Mouse (Mus musculus): ENCODE measurements around the gene Psmb5. TPM values are rescaled to one million over a fixed set of nuclear protein-coding genes. Genes with fewer than 3 reads are reported as not detected.

Gene Psmb5
- total and polyA plus RNA-seq, 3 experiments = 299 to 416 (median 411) TPM

Other genes starting within 250 kb of the Psmb5 start
- gene Slc7a7, start 200.2 kb downstream of the Psmb5 start, total RNA-seq (2012; rRNA removed) = 43.3 and 50.4 TPM in 2 replicates
- 23.8 and 27.8 TPM in 2 replicates for gene Slc7a7, start 200.2 kb downstream of the Psmb5 start, total RNA-seq (2014; rRNA removed)
- 40.0 and 45.4 TPM in 2 replicates for gene Slc7a7, start 200.2 kb downstream of the Psmb5 start, polyA plus RNA-seq (2012; ENCODE audit: insufficient read length, low read depth)
- gene Mrpl52, start 191.1 kb downstream of the Psmb5 start, total RNA-seq (2012; rRNA removed) = 309 and 328 TPM in 2 replicates
- gene Mrpl52, start 191.1 kb downstream of the Psmb5 start, total RNA-seq (2014; rRNA removed) = 87.9 and 97.1 TPM in 2 replicates
- gene Mrpl52, start 191.1 kb downstream of the Psmb5 start, polyA plus RNA-seq (2012; ENCODE audit: insufficient read length, low read depth) = 230 and 281 TPM in 2 replicates
- gene Mmp14, start 186.4 kb downstream of the Psmb5 start, total RNA-seq (2012; rRNA removed) = 0.08 and 0.17 TPM in 2 replicates
- 0.08 and 0.11 TPM in 2 replicates for gene Mmp14, start 186.4 kb downstream of the Psmb5 start, total RNA-seq (2014; rRNA removed)
- gene Mmp14, start 186.4 kb downstream of the Psmb5 start, polyA plus RNA-seq (2012; ENCODE audit: insufficient read length, low read depth) = 0.10 TPM in 1 of 2 replicates, not detected in the other
- gene Lrp10, start 153.9 kb downstream of the Psmb5 start, total RNA-seq (2012; rRNA removed) = 51.4 and 60.0 TPM in 2 replicates
- gene Lrp10, start 153.9 kb downstream of the Psmb5 start, total RNA-seq (2014; rRNA removed) = 27.9 and 28.7 TPM in 2 replicates
- 64.1 and 79.8 TPM in 2 replicates for gene Lrp10, start 153.9 kb downstream of the Psmb5 start, polyA plus RNA-seq (2012; ENCODE audit: insufficient read length, low read depth)
- gene Rem2, start 141.9 kb downstream of the Psmb5 start, total RNA-seq (2012; rRNA removed) = 0.08 and 0.29 TPM in 2 replicates
- gene Rem2, start 141.9 kb downstream of the Psmb5 start, total RNA-seq (2014; rRNA removed) = not detected in 2 replicates
- 0.18 TPM in 1 of 2 replicates, not detected in the other for gene Rem2, start 141.9 kb downstream of the Psmb5 start, polyA plus RNA-seq (2012; ENCODE audit: insufficient read length, low read depth)
- gene Prmt5, start 100.5 kb downstream of the Psmb5 start, total RNA-seq (2012; rRNA removed) = 157 and 159 TPM in 2 replicates
- 106 and 110 TPM in 2 replicates for gene Prmt5, start 100.5 kb downstream of the Psmb5 start, total RNA-seq (2014; rRNA removed)
- gene Prmt5, start 100.5 kb downstream of the Psmb5 start, polyA plus RNA-seq (2012; ENCODE audit: insufficient read length, low read depth) = 185 and 206 TPM in 2 replicates
- 65.5 and 71.8 TPM in 2 replicates for gene Haus4, start 63.4 kb downstream of the Psmb5 start, total RNA-seq (2012; rRNA removed)
- 88.6 and 94.3 TPM in 2 replicates for gene Haus4, start 63.4 kb downstream of the Psmb5 start, total RNA-seq (2014; rRNA removed)
- 109 and 116 TPM in 2 replicates for gene Haus4, start 63.4 kb downstream of the Psmb5 start, polyA plus RNA-seq (2012; ENCODE audit: insufficient read length, low read depth)
- 0.13 TPM in 1 of 2 replicates, not detected in the other for gene Ajuba, start 40.5 kb downstream of the Psmb5 start, total RNA-seq (2012; rRNA removed)
- gene Ajuba, start 40.5 kb downstream of the Psmb5 start, total RNA-seq (2014; rRNA removed) = 0.09 TPM in 1 of 2 replicates, not detected in the other
- gene Ajuba, start 40.5 kb downstream of the Psmb5 start, polyA plus RNA-seq (2012; ENCODE audit: insufficient read length, low read depth) = 0.18 and 0.34 TPM in 2 replicates
- 2.9 and 3.6 TPM in 2 replicates for gene 4931414P19Rik, start 12.0 kb downstream of the Psmb5 start, total RNA-seq (2012; rRNA removed)
- gene 4931414P19Rik, start 12.0 kb downstream of the Psmb5 start, total RNA-seq (2014; rRNA removed) = 1.5 TPM in 2 replicates
- gene 4931414P19Rik, start 12.0 kb downstream of the Psmb5 start, polyA plus RNA-seq (2012; ENCODE audit: insufficient read length, low read depth) = 2.7 and 3.8 TPM in 2 replicates
- gene Psmb11, start 3.4 kb upstream of the Psmb5 start, total RNA-seq (2012; rRNA removed) = not detected in 2 replicates
- gene Psmb11, start 3.4 kb upstream of the Psmb5 start, total RNA-seq (2014; rRNA removed) = not detected in 2 replicates
- gene Psmb11, start 3.4 kb upstream of the Psmb5 start, polyA plus RNA-seq (2012; ENCODE audit: insufficient read length, low read depth) = not detected in 2 replicates
- not detected in 2 replicates for gene Gm17606, start 22.9 kb upstream of the Psmb5 start, total RNA-seq (2012; rRNA removed)
- not detected in 2 replicates for gene Gm17606, start 22.9 kb upstream of the Psmb5 start, total RNA-seq (2014; rRNA removed)
- 1.9 and 2.5 TPM in 2 replicates for gene Gm17606, start 22.9 kb upstream of the Psmb5 start, polyA plus RNA-seq (2012; ENCODE audit: insufficient read length, low read depth)
- gene Cdh24, start 23.3 kb upstream of the Psmb5 start, total RNA-seq (2012; rRNA removed) = 1.5 and 1.6 TPM in 2 replicates
- 1.0 and 1.2 TPM in 2 replicates for gene Cdh24, start 23.3 kb upstream of the Psmb5 start, total RNA-seq (2014; rRNA removed)
- 4.9 and 5.4 TPM in 2 replicates for gene Cdh24, start 23.3 kb upstream of the Psmb5 start, polyA plus RNA-seq (2012; ENCODE audit: insufficient read length, low read depth)
- gene 1700123O20Rik, start 68.2 kb upstream of the Psmb5 start, total RNA-seq (2012; rRNA removed) = 33.1 and 37.4 TPM in 2 replicates
- gene 1700123O20Rik, start 68.2 kb upstream of the Psmb5 start, total RNA-seq (2014; rRNA removed) = 56.0 and 59.1 TPM in 2 replicates
- 60.7 and 63.3 TPM in 2 replicates for gene 1700123O20Rik, start 68.2 kb upstream of the Psmb5 start, polyA plus RNA-seq (2012; ENCODE audit: insufficient read length, low read depth)
- gene Acin1, start 68.9 kb upstream of the Psmb5 start, total RNA-seq (2012; rRNA removed) = 118 and 148 TPM in 2 replicates
- 74.0 and 85.6 TPM in 2 replicates for gene Acin1, start 68.9 kb upstream of the Psmb5 start, total RNA-seq (2014; rRNA removed)
- gene Acin1, start 68.9 kb upstream of the Psmb5 start, polyA plus RNA-seq (2012; ENCODE audit: insufficient read length, low read depth) = 324 and 364 TPM in 2 replicates
- gene Gm29776, start 80.8 kb upstream of the Psmb5 start, total RNA-seq (2012; rRNA removed) = not detected in 2 replicates
- not detected in 2 replicates for gene Gm29776, start 80.8 kb upstream of the Psmb5 start, total RNA-seq (2014; rRNA removed)
- gene Gm29776, start 80.8 kb upstream of the Psmb5 start, polyA plus RNA-seq (2012; ENCODE audit: insufficient read length, low read depth) = not detected in 2 replicates
- 0.34 TPM in 1 of 2 replicates, not detected in the other for gene Cebpe, start 94.2 kb upstream of the Psmb5 start, total RNA-seq (2012; rRNA removed)
- gene Cebpe, start 94.2 kb upstream of the Psmb5 start, total RNA-seq (2014; rRNA removed) = not detected in 2 replicates
- 0.46 TPM in 1 of 2 replicates, not detected in the other for gene Cebpe, start 94.2 kb upstream of the Psmb5 start, polyA plus RNA-seq (2012; ENCODE audit: insufficient read length, low read depth)
- gene Slc7a8, start 163.9 kb upstream of the Psmb5 start, total RNA-seq (2012; rRNA removed) = 0.08 and 0.13 TPM in 2 replicates
- gene Slc7a8, start 163.9 kb upstream of the Psmb5 start, total RNA-seq (2014; rRNA removed) = not detected in 2 replicates
- gene Slc7a8, start 163.9 kb upstream of the Psmb5 start, polyA plus RNA-seq (2012; ENCODE audit: insufficient read length, low read depth) = 0.16 and 0.17 TPM in 2 replicates
- gene Rnf212b, start 196.1 kb upstream of the Psmb5 start, total RNA-seq (2012; rRNA removed) = not detected in 2 replicates
- gene Rnf212b, start 196.1 kb upstream of the Psmb5 start, total RNA-seq (2014; rRNA removed) = not detected in 2 replicates
- gene Rnf212b, start 196.1 kb upstream of the Psmb5 start, polyA plus RNA-seq (2012; ENCODE audit: insufficient read length, low read depth) = not detected in 2 replicates